Mouse (Mus musculus): Measurements from ENCODE around the gene Rbpjl. TPM values are rescaled to one million over a fixed set of nuclear protein-coding genes. Genes with fewer than 3 reads are reported as not detected.

Rbpjl gene
- total RNA-seq (2021), result under 1 TPM; 0.05 to 0.07 TPM
- long read RNA-seq, experiment 1, result 0 reads
- long read RNA-seq, experiment 2, result 0 reads

- peak; percentile 80 for DNase-seq
Measured at GRCm38 (mm10) chr2:164402906-164403305, at the start of gene Rbpjl. Rbpjl (plus strand) TSS chr2:164403141.

GRCm38 (mm10) chr2:164353356-164353755, 49.6 kb upstream of the Rbpjl start:
- DNase-seq, result no peak

GRCm38 (mm10) chr2:164356177-164356967, 46.6 kb upstream of the Rbpjl start:
- DNase-seq, result no peak

GRCm38 (mm10) chr2:164358373-164358772, 44.6 kb upstream of the Rbpjl start:
- no peak for DNase-seq

- no peak for DNase-seq
Measured at GRCm38 (mm10) chr2:164359031-164359430, 43.9 kb upstream of the Rbpjl start.

GRCm38 (mm10) chr2:164359668-164360067, 43.3 kb upstream of the Rbpjl start:
- no peak for DNase-seq

- no peak for DNase-seq
Measured at GRCm38 (mm10) chr2:164360974-164361657, 41.8 kb upstream of the Rbpjl start.

- DNase-seq, result no peak
Measured at GRCm38 (mm10) chr2:164366947-164367346, 36.0 kb upstream of the Rbpjl start.

GRCm38 (mm10) chr2:164368620-164369105, 34.3 kb upstream of the Rbpjl start:
- no peak for DNase-seq

- DNase-seq, result no peak
Measured at GRCm38 (mm10) chr2:164371371-164371770, 31.6 kb upstream of the Rbpjl start.

GRCm38 (mm10) chr2:164372408-164373053, 30.4 kb upstream of the Rbpjl start:
- no peak for DNase-seq

GRCm38 (mm10) chr2:164373187-164373586, 29.8 kb upstream of the Rbpjl start:
- no peak for DNase-seq

- DNase-seq, result no peak
Measured at GRCm38 (mm10) chr2:164377478-164378426, 25.2 kb upstream of the Rbpjl start.

GRCm38 (mm10) chr2:164381726-164382125, 21.2 kb upstream of the Rbpjl start:
- DNase-seq, result no peak

- DNase-seq, result no peak
Measured at GRCm38 (mm10) chr2:164382971-164383370, 20.0 kb upstream of the Rbpjl start.

- no peak for DNase-seq
Measured at GRCm38 (mm10) chr2:164383656-164384399, 19.1 kb upstream of the Rbpjl start.

GRCm38 (mm10) chr2:164385927-164386763, 16.8 kb upstream of the Rbpjl start:
- DNase-seq, result no peak

GRCm38 (mm10) chr2:164386953-164387352, 16.0 kb upstream of the Rbpjl start:
- no peak for DNase-seq

GRCm38 (mm10) chr2:164389020-164389419, 13.9 kb upstream of the Rbpjl start, which contains the start of gene Slpi:
Slpi (minus strand) TSS chr2:164389095.
- DNase-seq, result no peak

- peak; percentile 87 for DNase-seq
Measured at GRCm38 (mm10) chr2:164389499-164389898, 13.4 kb upstream of the Rbpjl start.

Data from gastrocnemius, postnatal 10 days (tissue).